Mouse (Mus musculus): ENCODE results near the gene H2-D1. TPM values are rescaled to one million over a fixed set of nuclear protein-coding genes. Genes with fewer than 3 reads are reported as not detected.

Gene H2-D1
- polyA plus RNA-seq, 1 experiment = 38.3 TPM

- Histone ChIP-seq H3ac (ENCODE audit: control insufficient read depth, insufficient read length) (peak overlapping the region; percentile 80), H3K4me3 (peak overlapping the region; percentile 94), H3K27me3 (ENCODE audit: control insufficient read depth, insufficient read depth, insufficient read length) (no peaks in the 10 kb centered on the region), H3K4me2 (ENCODE audit: low read depth) (peak overlapping the region; percentile 92), H3K79me2 (ENCODE audit: control insufficient read depth, insufficient read depth) (peaks cover 16% of the 10 kb centered on the region), H3K36me3 (ENCODE audit: control insufficient read depth, insufficient read depth) (peaks cover 3% of the 10 kb centered on the region)
- TF ChIP-seq TCF3 (IDR thresholded peaks at IDR 0.05; ENCODE audit: insufficient read length, low read depth) (no peak), REST (IDR thresholded peaks at IDR 0.05; ENCODE audit: insufficient read depth, insufficient read length) (no peak), MAX (IDR thresholded peaks at IDR 0.05; ENCODE audit: low read depth) (no peak), CEBPB (IDR thresholded peaks at IDR 0.05; ENCODE audit: insufficient read depth, poor library complexity, severe bottlenecking) (no peak), MYOG (IDR thresholded peaks at IDR 0.05; ENCODE audit: control insufficient read depth in 1 of 3, insufficient read depth in 1 of 3, insufficient read length in 2 of 3, low read depth in 2 of 3) (peak; percentile 8 to 89 (median 78)), POLR2AphosphoS2 (IDR thresholded peaks at IDR 0.05; ENCODE audit: insufficient read length, low read depth) (peak; percentile 54), USF1 (IDR thresholded peaks at IDR 0.05; ENCODE audit: low read depth) (no peak), E2F4 (IDR thresholded peaks at IDR 0.05; ENCODE audit: insufficient read depth) (no peak), POLR2A (IDR thresholded peaks at IDR 0.05; ENCODE audit: insufficient read length, low read depth) (no peak), TCF12 (IDR thresholded peaks at IDR 0.05; ENCODE audit: insufficient read depth, poor library complexity, severe bottlenecking) (no peak), SRF (IDR thresholded peaks at IDR 0.05; ENCODE audit: control insufficient read depth, insufficient read length, low read depth) (no peak), MYOD1 (IDR thresholded peaks at IDR 0.05; ENCODE audit: control insufficient read depth in 1 of 3, insufficient read length in 2 of 3, low read depth in 2 of 3) (peak; percentile 22 to 95 (median 88))
Measured at GRCm38 (mm10) chr17:35236390-35236746, 26.2 kb upstream of the H2-D1 start.

GRCm38 (mm10) chr17:35236996-35237395, 25.5 kb upstream of the H2-D1 start:
- Histone ChIP-seq H3K27me3 (ENCODE audit: control insufficient read depth, insufficient read depth, insufficient read length) (no peaks in the 10 kb centered on the region), H3ac (ENCODE audit: control insufficient read depth, insufficient read length) (no peak overlapping the region), H3K4me2 (ENCODE audit: low read depth) (no peak overlapping the region), H3K36me3 (ENCODE audit: control insufficient read depth, insufficient read depth) (peaks cover 3% of the 10 kb centered on the region), H3K4me3 (no peak overlapping the region), H3K79me2 (ENCODE audit: control insufficient read depth, insufficient read depth) (peaks cover 18% of the 10 kb centered on the region)
- no peak for TF ChIP-seq REST (IDR thresholded peaks at IDR 0.05; ENCODE audit: insufficient read depth, insufficient read length)
- TF ChIP-seq TCF3 (IDR thresholded peaks at IDR 0.05; ENCODE audit: insufficient read length, low read depth) = no peak
- no peak for TF ChIP-seq E2F4 (IDR thresholded peaks at IDR 0.05; ENCODE audit: insufficient read depth)
- TF ChIP-seq MYOD1 (IDR thresholded peaks at IDR 0.05; ENCODE audit: control insufficient read depth in 1 of 3, insufficient read length in 2 of 3, low read depth in 2 of 3) = no peak
- TF ChIP-seq MYOG (IDR thresholded peaks at IDR 0.05; ENCODE audit: control insufficient read depth in 1 of 3, insufficient read depth in 1 of 3, insufficient read length in 2 of 3, low read depth in 2 of 3) = no peak
- TF ChIP-seq MAX (IDR thresholded peaks at IDR 0.05; ENCODE audit: low read depth) = no peak
- no peak for TF ChIP-seq CEBPB (IDR thresholded peaks at IDR 0.05; ENCODE audit: insufficient read depth, poor library complexity, severe bottlenecking)
- TF ChIP-seq POLR2AphosphoS2 (IDR thresholded peaks at IDR 0.05; ENCODE audit: insufficient read length, low read depth) = no peak
- TF ChIP-seq POLR2A (IDR thresholded peaks at IDR 0.05; ENCODE audit: insufficient read length, low read depth) = no peak
- no peak for TF ChIP-seq TCF12 (IDR thresholded peaks at IDR 0.05; ENCODE audit: insufficient read depth, poor library complexity, severe bottlenecking)
- TF ChIP-seq SRF (IDR thresholded peaks at IDR 0.05; ENCODE audit: control insufficient read depth, insufficient read length, low read depth) = no peak
- no peak for TF ChIP-seq USF1 (IDR thresholded peaks at IDR 0.05; ENCODE audit: low read depth)

GRCm38 (mm10) chr17:35237504-35237903, 25.0 kb upstream of the H2-D1 start:
- Histone ChIP-seq H3K79me2 (ENCODE audit: control insufficient read depth, insufficient read depth) (peaks cover 23% of the 10 kb centered on the region), H3ac (ENCODE audit: control insufficient read depth, insufficient read length) (no peak overlapping the region), H3K27me3 (ENCODE audit: control insufficient read depth, insufficient read depth, insufficient read length) (no peaks in the 10 kb centered on the region), H3K4me2 (ENCODE audit: low read depth) (no peak overlapping the region), H3K4me3 (no peak overlapping the region), H3K36me3 (ENCODE audit: control insufficient read depth, insufficient read depth) (peaks cover 3% of the 10 kb centered on the region)
- TF ChIP-seq POLR2AphosphoS2 (IDR thresholded peaks at IDR 0.05; ENCODE audit: insufficient read length, low read depth) = no peak
- no peak for TF ChIP-seq E2F4 (IDR thresholded peaks at IDR 0.05; ENCODE audit: insufficient read depth)
- no peak for TF ChIP-seq SRF (IDR thresholded peaks at IDR 0.05; ENCODE audit: control insufficient read depth, insufficient read length, low read depth)
- no peak for TF ChIP-seq USF1 (IDR thresholded peaks at IDR 0.05; ENCODE audit: low read depth)
- TF ChIP-seq POLR2A (IDR thresholded peaks at IDR 0.05; ENCODE audit: insufficient read length, low read depth) = no peak
- TF ChIP-seq MAX (IDR thresholded peaks at IDR 0.05; ENCODE audit: low read depth) = no peak
- no peak for TF ChIP-seq MYOG (IDR thresholded peaks at IDR 0.05; ENCODE audit: control insufficient read depth in 1 of 3, insufficient read depth in 1 of 3, insufficient read length in 2 of 3, low read depth in 2 of 3)
- TF ChIP-seq TCF12 (IDR thresholded peaks at IDR 0.05; ENCODE audit: insufficient read depth, poor library complexity, severe bottlenecking) = no peak
- TF ChIP-seq TCF3 (IDR thresholded peaks at IDR 0.05; ENCODE audit: insufficient read length, low read depth) = no peak
- no peak for TF ChIP-seq REST (IDR thresholded peaks at IDR 0.05; ENCODE audit: insufficient read depth, insufficient read length)
- no peak for TF ChIP-seq MYOD1 (IDR thresholded peaks at IDR 0.05; ENCODE audit: control insufficient read depth in 1 of 3, insufficient read length in 2 of 3, low read depth in 2 of 3)

GRCm38 (mm10) chr17:35239700-35240099, 22.8 kb upstream of the H2-D1 start:
- peaks cover 14% of the 10 kb centered on the region for H3K36me3 ChIP-seq (ENCODE audit: control insufficient read depth, insufficient read depth)
- no peak overlapping the region for H3K4me2 ChIP-seq (ENCODE audit: low read depth)
- H3K79me2 ChIP-seq (ENCODE audit: control insufficient read depth, insufficient read depth) = peaks cover 30% of the 10 kb centered on the region
- no peak overlapping the region for H3K4me3 ChIP-seq
- no peak overlapping the region for H3ac ChIP-seq (ENCODE audit: control insufficient read depth, insufficient read length)
- H3K27me3 ChIP-seq (ENCODE audit: control insufficient read depth, insufficient read depth, insufficient read length) = no peaks in the 10 kb centered on the region
- no peak for TF ChIP-seq MAX (IDR thresholded peaks at IDR 0.05; ENCODE audit: low read depth)
- no peak for TF ChIP-seq TCF12 (IDR thresholded peaks at IDR 0.05; ENCODE audit: insufficient read depth, poor library complexity, severe bottlenecking)
- TF ChIP-seq POLR2AphosphoS2 (IDR thresholded peaks at IDR 0.05; ENCODE audit: insufficient read length, low read depth) = no peak
- TF ChIP-seq MYOG (IDR thresholded peaks at IDR 0.05; ENCODE audit: control insufficient read depth in 1 of 3, insufficient read depth in 1 of 3, insufficient read length in 2 of 3, low read depth in 2 of 3) = no peak
- TF ChIP-seq USF1 (IDR thresholded peaks at IDR 0.05; ENCODE audit: low read depth) = no peak
- TF ChIP-seq TCF3 (IDR thresholded peaks at IDR 0.05; ENCODE audit: insufficient read length, low read depth) = no peak
- TF ChIP-seq CEBPB (IDR thresholded peaks at IDR 0.05; ENCODE audit: insufficient read depth, poor library complexity, severe bottlenecking) = no peak
- TF ChIP-seq E2F4 (IDR thresholded peaks at IDR 0.05; ENCODE audit: insufficient read depth) = no peak
- TF ChIP-seq SRF (IDR thresholded peaks at IDR 0.05; ENCODE audit: control insufficient read depth, insufficient read length, low read depth) = no peak
- TF ChIP-seq POLR2A (IDR thresholded peaks at IDR 0.05; ENCODE audit: insufficient read length, low read depth) = no peak
- TF ChIP-seq REST (IDR thresholded peaks at IDR 0.05; ENCODE audit: insufficient read depth, insufficient read length) = no peak
- no peak for TF ChIP-seq MYOD1 (IDR thresholded peaks at IDR 0.05; ENCODE audit: control insufficient read depth in 1 of 3, insufficient read length in 2 of 3, low read depth in 2 of 3)

Data from myocyte (in vitro differentiated cells).